Mouse (Mus musculus) CH12.LX (cell line): ENCODE results near the gene Pcgf1. TPM values are rescaled to one million over a fixed set of nuclear protein-coding genes. Genes with fewer than 3 reads are reported as not detected.

ENCODE experiments used
- DNase-seq: peaks from one replicate; pipeline ENCODE4 v3.0.0-alpha.2; 2013; ENCODE audit errors: extremely low read depth
- H3K27ac ChIP-seq: 2 replicates; pipeline ENCODE4 v1.5.1; 2012; ENCODE audit warnings: low read depth, mild to moderate bottlenecking, control low read depth, moderate library complexity; ENCODE audit not compliant: insufficient read depth
- H3K27me3 ChIP-seq: replicated peaks from 2 replicates; pipeline ENCODE3; 2012; ENCODE audit warnings: inconsistent platforms
- H3K36me3 ChIP-seq, 2 experiments: replicated peaks in 1 of 2; 2 replicates each; pipeline versions ENCODE3 to v1.6.1; 2012; ENCODE audit warnings: inconsistent platforms in 1 of 2, low read length in 1 of 2, mild to moderate bottlenecking in 1 of 2, mixed read lengths in 1 of 2, moderate library complexity in 1 of 2; ENCODE audit not compliant: control insufficient read depth in 1 of 2, insufficient read depth in 1 of 2
- H3K4me1 ChIP-seq, 2 experiments: 2 replicates each; pipeline ENCODE4 v1.6.1; 2012; ENCODE audit warnings: inconsistent platforms in 1 of 2, moderate library complexity in 1 of 2; ENCODE audit not compliant: insufficient read depth in 2 of 2, control insufficient read depth in 1 of 2
- H3K4me2 ChIP-seq: 2 replicates; pipeline ENCODE4 v1.6.1; 2012; ENCODE audit warnings: low read depth, mild to moderate bottlenecking, control low read depth; ENCODE audit not compliant: poor library complexity, insufficient read depth, severe bottlenecking
- H3K4me3 ChIP-seq, 3 experiments: fragments of 150-350 bp in 1 of 3; sonication (generic) in 1 of 3; replicated peaks in 1 of 3; 2 replicates each; pipeline versions ENCODE3 to v1.5.1; 2011 to 2012; ENCODE audit warnings: low read depth in 2 of 3, low read length in 2 of 3, mild to moderate bottlenecking in 2 of 3, moderate library complexity in 2 of 3, control low read depth in 1 of 3, improper control_type of control experiment in 1 of 3, inconsistent platforms in 1 of 3, mixed read lengths in 1 of 3; ENCODE audit not compliant: poor library complexity in 1 of 3
- H3K79me2 ChIP-seq: replicated peaks from 2 replicates; pipeline ENCODE4 v1.6.1; 2012; ENCODE audit warnings: mild to moderate bottlenecking, moderate library complexity; ENCODE audit not compliant: control insufficient read depth, poor library complexity, insufficient read depth, severe bottlenecking; ENCODE audit errors: extremely low read depth
- H3K9ac ChIP-seq: 2 replicates; pipeline ENCODE4 v1.6.1; 2012; ENCODE audit warnings: low read depth, mild to moderate bottlenecking, control low read depth, moderate library complexity; ENCODE audit not compliant: insufficient read depth
- H3K9me3 ChIP-seq: replicated peaks from 2 replicates; pipeline ENCODE3; 2012; ENCODE audit warnings: low read length, inconsistent platforms, mixed read lengths
- BHLHE40 ChIP-seq: IDR thresholded peaks from 2 replicates; pipeline ENCODE4 v1.6.1; 2011; ENCODE audit warnings: mild to moderate bottlenecking, low read depth, low read length, improper control_type of control experiment
- CHD1 ChIP-seq: IDR thresholded peaks from 2 replicates; pipeline ENCODE4 v1.6.1; 2012; ENCODE audit warnings: low read depth, low read length, improper control_type of control experiment, inconsistent platforms
- CHD2 ChIP-seq: IDR thresholded peaks from 2 replicates; pipeline ENCODE4 v1.6.1; 2011; ENCODE audit warnings: low read length, improper control_type of control experiment
- CTCF ChIP-seq, 2 experiments: IDR thresholded peaks in 1 of 2; conservative IDR thresholded peaks in 1 of 2; 2 replicates each; pipeline ENCODE4 v1.5.1; 2011 to 2012; ENCODE audit warnings: low read depth in 2 of 2, low read length in 2 of 2, improper control_type of control experiment in 1 of 2, inconsistent platforms in 1 of 2, mild to moderate bottlenecking in 1 of 2, moderate library complexity in 1 of 2
- E2F4 ChIP-seq: IDR thresholded peaks from 2 replicates; pipeline ENCODE4 v1.6.1; 2011; ENCODE audit warnings: low read depth, low read length, improper control_type of control experiment; ENCODE audit not compliant: insufficient replicate concordance
- ELF1 ChIP-seq: IDR thresholded peaks from 2 replicates; pipeline ENCODE4 v1.6.1; 2014; ENCODE audit warnings: low read depth, mild to moderate bottlenecking, inconsistent platforms, low read length, improper control_type of control experiment
- EP300 ChIP-seq: IDR thresholded peaks from 2 replicates; pipeline ENCODE4 v1.6.1; 2011; ENCODE audit warnings: low read length, improper control_type of control experiment
- ETS1 ChIP-seq: conservative IDR thresholded peaks from 2 replicates; pipeline ENCODE4 v1.6.1; 2012; ENCODE audit warnings: low read depth, mild to moderate bottlenecking, inconsistent platforms, low read length, improper control_type of control experiment, moderate library complexity
- GABPA ChIP-seq: IDR thresholded peaks from 2 replicates; pipeline ENCODE4 v1.6.1; 2012; ENCODE audit warnings: low read depth, low read length, improper control_type of control experiment, inconsistent platforms; ENCODE audit not compliant: insufficient replicate concordance
- HCFC1 ChIP-seq: IDR thresholded peaks from 2 replicates; pipeline ENCODE4 v1.6.1; 2012; ENCODE audit warnings: low read depth, mild to moderate bottlenecking, inconsistent platforms, low read length, improper control_type of control experiment
- IRF4 ChIP-seq: IDR thresholded peaks from 2 replicates; pipeline ENCODE4 v1.6.1; 2014; ENCODE audit warnings: low read depth, mild to moderate bottlenecking, inconsistent platforms, low read length, improper control_type of control experiment
- JUN ChIP-seq: IDR thresholded peaks from 2 replicates; pipeline ENCODE4 v1.6.1; 2011; ENCODE audit warnings: low read depth, mild to moderate bottlenecking, low read length, improper control_type of control experiment, moderate library complexity; ENCODE audit not compliant: insufficient read depth
- JUND ChIP-seq: conservative IDR thresholded peaks from 2 replicates; pipeline ENCODE4 v1.6.1; 2011; ENCODE audit warnings: low read depth, low read length, improper control_type of control experiment
- KAT2A ChIP-seq: IDR thresholded peaks from 2 replicates; pipeline ENCODE4 v1.6.1; 2012; ENCODE audit warnings: low read length, improper control_type of control experiment, inconsistent platforms; ENCODE audit not compliant: insufficient replicate concordance
- MAFK ChIP-seq: IDR thresholded peaks from 2 replicates; pipeline ENCODE4 v1.6.1; 2011; ENCODE audit warnings: low read length, improper control_type of control experiment; ENCODE audit not compliant: insufficient replicate concordance
- MAZ ChIP-seq: IDR thresholded peaks from 2 replicates; pipeline ENCODE4 v1.6.1; 2012; ENCODE audit warnings: low read depth, mild to moderate bottlenecking, inconsistent platforms, low read length, improper control_type of control experiment, moderate library complexity
- MXI1 ChIP-seq: IDR thresholded peaks from 2 replicates; pipeline ENCODE4 v1.6.1; 2011; ENCODE audit warnings: mild to moderate bottlenecking, low read depth, low read length, improper control_type of control experiment
- MYC ChIP-seq: IDR thresholded peaks from 2 replicates; pipeline ENCODE4 v1.6.1; 2011; ENCODE audit warnings: low read depth, mild to moderate bottlenecking, improper control_type of control experiment, low read length
- NELFE ChIP-seq: IDR thresholded peaks from 2 replicates; pipeline ENCODE4 v1.6.1; 2011; ENCODE audit warnings: low read depth, low read length, improper control_type of control experiment
- NRF1 ChIP-seq: IDR thresholded peaks from 2 replicates; pipeline ENCODE4 v1.6.1; 2014; ENCODE audit warnings: low read depth, mild to moderate bottlenecking, inconsistent platforms, low read length, improper control_type of control experiment, moderate library complexity
- PAX5 ChIP-seq: IDR thresholded peaks from 2 replicates; pipeline ENCODE4 v1.6.1; 2012; ENCODE audit warnings: low read length, inconsistent platforms, mixed read lengths
- POLR2A ChIP-seq: IDR thresholded peaks from 2 replicates; pipeline ENCODE4 v1.6.1; 2011; ENCODE audit warnings: low read depth, mild to moderate bottlenecking, improper control_type of control experiment, low read length
- POLR2AphosphoS2 ChIP-seq: IDR thresholded peaks from 2 replicates; pipeline ENCODE4 v1.6.1; 2011; ENCODE audit warnings: low read depth, low read length, improper control_type of control experiment
- RAD21 ChIP-seq: IDR thresholded peaks from 2 replicates; pipeline ENCODE4 v1.6.1; 2011; ENCODE audit warnings: low read depth, mild to moderate bottlenecking, low read length, improper control_type of control experiment, moderate library complexity
- SMC3 ChIP-seq: IDR thresholded peaks from 2 replicates; pipeline ENCODE4 v1.6.1; 2011; ENCODE audit warnings: low read depth, low read length, improper control_type of control experiment
- TBP ChIP-seq: conservative IDR thresholded peaks from 2 replicates; pipeline ENCODE4 v1.6.1; 2011; ENCODE audit warnings: low read depth, low read length, improper control_type of control experiment
- USF2 ChIP-seq: conservative IDR thresholded peaks from 2 replicates; pipeline ENCODE4 v1.6.1; 2011; ENCODE audit warnings: low read depth, low read length, improper control_type of control experiment
- ZC3H11A ChIP-seq: IDR thresholded peaks from 2 replicates; pipeline ENCODE4 v1.6.1; 2012; ENCODE audit warnings: low read depth, mild to moderate bottlenecking, inconsistent platforms, low read length, improper control_type of control experiment
- dilution Hi-C: fragments of 300-500 bp; cut with MboI; formaldehyde crosslinking; loops from 2 replicates; pipeline ENCODE4 v1.14.3; 2020; ENCODE audit warnings: low sequenced_read_pairs; ENCODE audit not compliant: extremely low pct_unique_long_range_greater_than_20kb, extremely low pct_ligation_motif_present
- in situ Hi-C: fragments of 300-500 bp; cut with MboI; formaldehyde crosslinking; loops from 3 replicates; pipeline ENCODE4 v1.14.3; 2019; ENCODE audit warnings: low sequenced_read_pairs, low pct_ligation_motif_present, low pct_unique_long_range_greater_than_20kb, mixed read lengths
- polyA plus RNA-seq: library from polyadenylated mRNA; unstranded; fragments of >175 nt; gene quantifications from 2 replicates; pipeline ENCODE4 v1.2.1, GENCODE M21; 2012; ENCODE audit warnings: low read depth; ENCODE audit not compliant: insufficient read length
- total RNA-seq, 2 experiments: library from RNA; depleted of rRNA; stranded (reverse); fragments of 300-350 nt in 1 of 2; fragments of >200 nt in 1 of 2; gene quantifications; 2 replicates each; pipeline ENCODE4 v1.2.3; 2012 to 2014

Gene Pcgf1
- total and polyA plus RNA-seq, 3 experiments: 12.4 to 16.6 (median 12.5) TPM

DNA sequence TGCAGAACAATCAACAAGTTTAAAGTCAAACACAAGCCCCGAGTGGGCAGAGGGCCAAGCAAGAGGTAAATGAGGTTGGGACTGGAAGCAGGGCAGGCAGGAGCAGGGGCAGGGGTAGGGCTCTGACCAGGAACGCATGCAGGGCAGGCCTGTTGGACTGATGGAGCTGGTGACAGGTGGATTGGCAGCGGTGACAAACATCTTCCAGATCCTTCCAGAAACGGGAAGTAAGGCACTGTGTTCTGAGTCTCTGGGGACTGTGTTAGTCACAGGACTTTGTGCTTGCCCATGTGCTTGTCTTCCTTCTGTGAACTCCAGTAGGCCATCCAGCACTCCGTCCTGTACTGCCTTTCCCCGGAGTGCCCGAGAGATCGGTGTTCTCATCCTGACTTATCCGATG is 32.9 kb upstream of the Pcgf1 start (continued):
- TF ChIP-seq KAT2A (no peak), ZC3H11A (no peak), ELF1 (0 out of 2 replicates have a peak, but pooled peaks have one; percentile 20), EP300 (peak; percentile 82)

- TF ChIP-seq POLR2AphosphoS2 (peak; percentile 81; the same call in 1 of the 2 replicates), CTCF (conservative IDR thresholded peaks at IDR 0.05 in 1 of 2, IDR thresholded peaks at IDR 0.05 in 1 of 2; ENCODE audit: low read depth in 2 of 2, low read length in 2 of 2) (no peak), CHD2 (no peak; the same call in 1 of the 2 replicates)
- Histone ChIP-seq H3K27me3 (no peaks in the 10 kb centered on the region), H3K4me1 (peaks cover 7 to 53% of the 10 kb centered on the region in 2 experiments), H3K79me2 (peaks cover 17% of the 10 kb centered on the region), H3K4me3 (no peak overlapping the region), H3K36me3 (peaks cover 16 to 30% of the 10 kb centered on the region in 2 experiments), H3K9ac (no peak overlapping the region), H3K4me2 (no peak overlapping the region), H3K9me3 (peaks cover 3% of the 10 kb centered on the region), H3K27ac (no peak overlapping the region)
- in situ Hi-C loops (no loop called here), dilution Hi-C loops (no loop called here)
- no peak for DNase-seq
Observed at GRCm38 (mm10) chr6:83049367-83049766, 28.3 kb upstream of the Pcgf1 start.

DNA sequence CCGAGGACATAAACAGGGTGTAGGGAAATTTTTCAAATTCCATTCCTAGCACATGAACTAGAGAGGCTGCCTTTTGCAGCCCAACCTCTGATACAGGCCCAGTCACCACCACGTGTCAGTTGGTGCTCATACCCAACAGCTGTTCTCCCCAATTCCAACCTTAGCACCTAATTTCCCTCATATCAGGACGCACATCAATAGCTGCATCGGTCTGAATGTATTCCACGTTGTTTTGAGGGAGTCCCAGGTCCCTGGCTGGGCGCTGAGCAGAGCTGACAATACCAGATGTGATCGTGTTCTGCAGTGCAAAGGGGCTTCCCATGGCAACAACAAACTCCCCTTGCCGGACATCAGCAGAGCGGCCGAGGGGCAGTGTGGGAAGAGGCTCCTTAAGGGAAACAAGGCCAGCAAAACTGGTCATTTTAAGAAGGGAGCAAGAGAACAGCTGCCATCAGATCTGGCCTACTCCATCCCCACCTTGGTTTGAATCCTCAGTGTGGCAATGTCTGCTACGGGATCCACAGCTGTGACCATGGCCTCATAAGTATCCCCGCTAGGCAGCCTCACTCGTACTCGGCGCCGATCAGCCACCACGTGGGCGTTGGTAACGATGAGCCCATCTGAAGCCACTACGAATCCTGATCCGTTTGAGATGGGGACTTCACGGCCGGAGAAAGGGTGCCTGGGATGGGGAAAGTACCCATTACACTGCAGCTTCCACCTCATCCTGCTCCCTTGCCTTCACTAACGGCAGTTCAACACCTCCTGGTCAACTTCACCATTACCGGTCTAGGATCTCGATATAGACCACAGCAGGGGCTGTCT is 24.3 kb upstream of the Pcgf1 start:
- in situ Hi-C loops: no loop called here
- DNase-seq: peak; percentile 70
- TF ChIP-seq MAFK (no peak), E2F4 (no peak), GABPA (no peak), BHLHE40 (no peak), POLR2A (no peak), KAT2A (no peak), IRF4 (no peak), SMC3 (0 out of 2 replicates have a peak, but pooled peaks have one; percentile 1), EP300 (no peak), HCFC1 (0 out of 2 replicates have a peak, but pooled peaks have one; percentile 9), ZC3H11A (no peak), RAD21 (no peak), CTCF (conservative IDR thresholded peaks at IDR 0.05 in 1 of 2, IDR thresholded peaks at IDR 0.05 in 1 of 2; ENCODE audit: low read depth in 2 of 2, low read length in 2 of 2) (no peak), MXI1 (peak; percentile 87), ETS1 (0 out of 2 replicates have a peak, but pooled peaks have one; percentile 12), POLR2AphosphoS2 (no peak), MAZ (no peak), PAX5 (no peak), JUND (no peak), TBP (0 out of 2 replicates have a peak, but pooled peaks have one; percentile 19), CHD1 (0 out of 2 replicates have a peak, but pooled peaks have one; percentile 80), MYC (peak; percentile 86), JUN (no peak), NRF1 (no peak), NELFE (no peak), USF2 (no peak)

More for the DNA sequence above, 24.3 kb upstream of the Pcgf1 start:
- Histone ChIP-seq H3K9ac (peak overlapping the region; percentile 91), H3K27ac (peak overlapping the region; percentile 49), H3K4me3 (peak overlapping the region; percentile 88 to 96 (median 89)), H3K36me3 (peaks cover 36 to 59% of the 10 kb centered on the region in 2 experiments), H3K4me2 (peak overlapping the region; percentile 80), H3K27me3 (no peaks in the 10 kb centered on the region), H3K4me1 (peaks cover 8 to 52% of the 10 kb centered on the region in 2 experiments), H3K9me3 (no peaks in the 10 kb centered on the region), H3K79me2 (peaks cover 38% of the 10 kb centered on the region)
- dilution Hi-C loops: no loop called here
